Mouse (Mus musculus) liver, embryonic 16.5 days (tissue): Measurements from ENCODE around the gene Gm27179. TPM values are rescaled to one million over a fixed set of nuclear protein-coding genes. Genes with fewer than 3 reads are reported as not detected.
"Not testable (repeated sequence)": the region's sequence is repeated elsewhere in the genome, so short reads cannot be mapped to it uniquely, and the experiment has no call there.

Experiments used
- ATAC-seq: fragments of 200-750 bp; cut with Nextera tagmentation; 2 replicates; pipeline ENCODE4 v1.8.0; 2017; ENCODE audit warnings: low read depth, mild to moderate bottlenecking, moderate number of reproducible peaks, moderate library complexity
- H3K27ac ChIP-seq: fragments of 300-500 bp; sonication (generic); 2 replicates; pipeline ENCODE4 v1.5.1; 2014; ENCODE audit warnings: mild to moderate bottlenecking, low read length
- H3K27me3 ChIP-seq: fragments of 300-500 bp; sonication (generic); 2 replicates; pipeline ENCODE4 v1.6.1; 2014; ENCODE audit warnings: low read depth, low read length, mixed read lengths; ENCODE audit not compliant: control insufficient read depth, insufficient read depth
- H3K36me3 ChIP-seq: fragments of 300-500 bp; sonication (generic); 2 replicates; pipeline ENCODE4 v1.6.1; 2014; ENCODE audit warnings: mild to moderate bottlenecking; ENCODE audit not compliant: control insufficient read depth, insufficient read depth
- H3K4me1 ChIP-seq: fragments of 300-500 bp; sonication (generic); 2 replicates; pipeline ENCODE4 v1.6.1; 2014; ENCODE audit warnings: low read depth, low read length, mixed read lengths; ENCODE audit not compliant: control insufficient read depth
- H3K4me2 ChIP-seq: fragments of 300-500 bp; sonication (generic); 2 replicates; pipeline ENCODE4 v1.6.1; 2014; ENCODE audit warnings: low read depth, low read length, mixed read lengths
- H3K4me3 ChIP-seq: fragments of 300-500 bp; sonication (generic); 2 replicates; pipeline ENCODE4 v1.5.1; 2014; ENCODE audit warnings: low read depth, mild to moderate bottlenecking, low read length
- H3K9ac ChIP-seq: fragments of 300-500 bp; sonication (generic); 2 replicates; pipeline ENCODE4 v1.6.1; 2014; ENCODE audit warnings: low read depth, low read length
- H3K9me3 ChIP-seq: fragments of 300-500 bp; sonication (generic); replicated peaks from 2 replicates; pipeline ENCODE4 v1.6.1; 2016; ENCODE audit warnings: low read length; ENCODE audit not compliant: control insufficient read depth
- WGBS: fragments of 180-500 bp; shearing (Covaris S2); extraction: QIAGEN DNeasy Blood & Tissue Kit; methylation state at CpG from one replicate; pipeline ENCODE4 v1.1.7; 2014; ENCODE audit not compliant: insufficient replicate concordance; 5-methylcytosine and 5-hydroxymethylcytosine counted together
- polyA plus RNA-seq: library from polyadenylated mRNA; unstranded; fragments of >200 nt; fragmentation: Nextera tagmentation; extraction: Ambion mirVana; gene quantifications from 2 replicates; pipeline ENCODE4 v1.2.1, GENCODE M21; 2015

Gm27179 gene
- polyA plus RNA-seq, 1 experiment from 2014 or later, result not detected

DNA sequence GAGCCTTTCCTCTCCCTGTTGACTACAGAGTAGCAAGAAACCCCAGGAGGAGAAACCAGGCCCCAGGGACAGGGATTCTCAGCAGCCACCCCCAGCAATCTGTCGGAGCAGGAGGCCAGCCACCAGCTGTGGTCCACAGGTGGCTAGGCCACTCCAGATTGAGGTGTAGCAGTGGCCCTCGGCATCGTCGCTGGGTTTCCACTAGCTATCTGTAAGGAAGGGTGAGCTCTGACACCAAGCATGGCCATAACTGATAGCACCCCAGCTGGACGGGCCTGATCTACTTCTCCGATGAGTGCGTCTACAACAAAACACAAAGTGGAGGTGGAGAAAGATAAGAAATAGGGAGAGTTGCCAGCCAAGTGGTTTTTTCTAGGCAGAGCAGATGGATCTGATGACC lies 24.2 kb upstream of the Gm27179 start:
- H3K27ac ChIP-seq, H3K27me3 ChIP-seq, H3K36me3 ChIP-seq, H3K9ac ChIP-seq, H3K9me3 ChIP-seq, H3K4me3 ChIP-seq, H3K4me1 ChIP-seq, H3K4me2 ChIP-seq: not testable (repeated sequence)
- ATAC-seq, result peak; percentile 80
- WGBS, result no CpG with 5 or more reads among the region's 7 CpGs

- not testable (repeated sequence) for H3K27ac ChIP-seq, H3K36me3 ChIP-seq, H3K4me3 ChIP-seq, H3K9ac ChIP-seq, H3K4me1 ChIP-seq, H3K9me3 ChIP-seq, H3K4me2 ChIP-seq, H3K27me3 ChIP-seq
- WGBS, result no CpG with 5 or more reads among the region's 1 CpGs
- ATAC-seq, result peak; percentile 84
Observed at GRCm38 (mm10) chr14:69526202-69526601, 13.9 kb upstream of the Gm27179 start.

DNA sequence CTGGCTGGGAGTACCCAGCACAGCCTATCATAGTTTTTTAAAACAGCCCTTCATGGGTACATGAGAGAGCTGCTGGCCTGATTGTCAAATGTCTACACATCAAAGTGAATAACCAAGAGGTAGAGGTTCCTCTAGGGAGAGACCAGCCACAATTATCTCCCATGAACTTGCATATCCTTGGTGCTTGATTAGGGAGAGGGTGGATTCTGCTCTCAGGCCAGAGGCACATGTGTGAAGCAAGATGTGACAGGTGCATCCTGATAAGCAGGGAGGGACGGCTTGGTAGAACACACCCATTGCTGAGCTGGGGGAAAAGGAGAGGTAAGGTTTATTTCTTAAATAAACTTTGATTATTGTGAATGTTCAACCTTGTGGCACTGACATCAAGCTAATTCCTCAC lies 10.7 kb upstream of the Gm27179 start:
- H3K9ac ChIP-seq, H3K4me2 ChIP-seq, H3K4me1 ChIP-seq, H3K9me3 ChIP-seq, H3K4me3 ChIP-seq, H3K27ac ChIP-seq, H3K36me3 ChIP-seq, H3K27me3 ChIP-seq: not testable (repeated sequence)
- no CpG with 5 or more reads among the region's 1 CpGs for WGBS
- ATAC-seq, result peak; percentile 93

DNA sequence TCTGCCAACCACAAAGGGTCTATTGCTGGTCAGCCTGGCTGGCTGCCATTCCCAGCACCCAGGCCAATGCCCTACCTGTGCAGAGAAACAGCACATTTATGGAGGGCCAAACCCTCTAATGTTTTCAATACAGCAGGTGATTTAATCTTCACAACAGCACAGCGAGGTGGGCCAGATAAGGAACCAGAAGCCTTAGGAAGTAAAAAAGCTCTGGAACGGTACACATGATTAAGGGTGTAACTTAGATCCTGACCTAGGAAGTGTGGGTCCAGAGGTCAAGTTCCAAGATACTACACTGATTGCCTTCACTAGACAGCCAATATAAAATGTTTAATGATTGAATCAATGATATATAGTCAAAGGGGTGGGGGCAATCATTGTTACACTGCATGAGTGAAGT lies 8.5 kb upstream of the Gm27179 start:
- not testable (repeated sequence) for H3K9ac ChIP-seq, H3K9me3 ChIP-seq, H3K36me3 ChIP-seq, H3K27ac ChIP-seq, H3K4me1 ChIP-seq, H3K4me3 ChIP-seq, ATAC-seq, H3K27me3 ChIP-seq, H3K4me2 ChIP-seq
- WGBS, result no CpG with 5 or more reads among the region's 2 CpGs

GRCm38 (mm10) chr14:69507000-69507399 lies 5.3 kb downstream of the Gm27179 start:
- H3K27me3 ChIP-seq, H3K4me1 ChIP-seq, ATAC-seq, H3K9me3 ChIP-seq, H3K4me3 ChIP-seq, H3K36me3 ChIP-seq, H3K4me2 ChIP-seq, H3K27ac ChIP-seq, H3K9ac ChIP-seq: not testable (repeated sequence)
- WGBS, result no CpG with 5 or more reads among the region's 1 CpGs

DNA sequence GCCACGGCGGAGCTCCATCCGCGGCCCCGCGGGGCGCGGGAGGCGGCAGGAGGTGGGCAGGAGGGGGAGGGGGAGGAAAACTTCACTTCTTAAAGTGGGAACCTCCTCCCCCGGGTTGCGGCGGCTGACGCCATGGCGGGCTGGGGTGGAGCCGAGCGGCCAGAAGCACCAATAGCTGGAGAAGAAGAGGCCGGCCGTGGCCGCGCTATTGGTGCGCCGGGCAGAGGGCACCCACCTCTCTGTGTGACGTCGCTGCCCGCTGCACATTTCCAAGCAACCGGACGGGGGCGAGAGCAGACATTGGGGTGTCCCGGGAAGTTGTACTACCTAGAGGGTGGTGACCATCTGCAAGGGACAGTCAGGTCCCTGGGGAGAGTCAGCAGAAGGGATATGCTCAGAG lies 9.2 kb downstream of the Gm27179 start, which contains the start of gene Gm16867:
Gene Gm16867 (minus strand): TSS at position 189 of the 400 bp plus-strand sequence.
- not testable (repeated sequence) for H3K27me3 ChIP-seq, H3K4me3 ChIP-seq, H3K4me1 ChIP-seq, H3K36me3 ChIP-seq, H3K9ac ChIP-seq, H3K4me2 ChIP-seq, H3K9me3 ChIP-seq, H3K27ac ChIP-seq
- no CpG with 5 or more reads among the region's 29 CpGs for WGBS
- ATAC-seq, result peak; percentile 94

- H3K4me3 ChIP-seq, H3K4me2 ChIP-seq, H3K9me3 ChIP-seq, H3K9ac ChIP-seq, H3K36me3 ChIP-seq, H3K27ac ChIP-seq, H3K4me1 ChIP-seq, H3K27me3 ChIP-seq: not testable (repeated sequence)
- peak; percentile 16 for ATAC-seq
- no CpG with 5 or more reads among the region's 73 CpGs for WGBS
Observed at GRCm38 (mm10) chr14:69502440-69503150, 9.8 kb downstream of the Gm27179 start.

- H3K9me3 ChIP-seq, H3K9ac ChIP-seq, H3K4me1 ChIP-seq, H3K27ac ChIP-seq, H3K27me3 ChIP-seq, H3K4me2 ChIP-seq, H3K4me3 ChIP-seq, ATAC-seq, H3K36me3 ChIP-seq: not testable (repeated sequence)
Observed at GRCm38 (mm10) chr14:69496259-69496658, 16.1 kb downstream of the Gm27179 start.

- WGBS, result no CpG with 5 or more reads among the region's 2 CpGs
Observed at GRCm38 (mm10) chr14:69494946-69495345, 17.4 kb downstream of the Gm27179 start.

More at GRCm38 (mm10) chr14:69494946-69495345, 17.4 kb downstream of the Gm27179 start:
- peak; percentile 59 for ATAC-seq
- H3K27ac ChIP-seq, H3K4me1 ChIP-seq, H3K27me3 ChIP-seq, H3K9me3 ChIP-seq, H3K36me3 ChIP-seq, H3K9ac ChIP-seq, H3K4me2 ChIP-seq, H3K4me3 ChIP-seq: not testable (repeated sequence)
